Mouse (Mus musculus): ENCODE measurements around the gene Lhfpl2.

Lhfpl2 gene

GRCm38 (mm10) chr13:94098369-94099084 is 40.9 kb downstream of the Lhfpl2 start:
- DNase-seq (ENCODE audit: low read depth, low spot score), result no peak

GRCm38 (mm10) chr13:94099087-94099486 is 41.5 kb downstream of the Lhfpl2 start:
- no peak for DNase-seq (ENCODE audit: low read depth, low spot score)

- no peak for DNase-seq (ENCODE audit: low read depth, low spot score)
These were observed 42.8 kb downstream of the Lhfpl2 start for GRCm38 (mm10) chr13:94100361-94100760.

- DNase-seq (ENCODE audit: low read depth, low spot score), result no peak
These were observed 43.5 kb downstream of the Lhfpl2 start for GRCm38 (mm10) chr13:94101020-94101571.

GRCm38 (mm10) chr13:94104866-94105475 is 47.4 kb downstream of the Lhfpl2 start:
- DNase-seq (ENCODE audit: low read depth, low spot score), result no peak

- DNase-seq (ENCODE audit: low read depth, low spot score), result no peak
These were observed 48.8 kb downstream of the Lhfpl2 start for GRCm38 (mm10) chr13:94106431-94106830.

- DNase-seq (ENCODE audit: low read depth, low spot score), result no peak
These were observed 49.4 kb downstream of the Lhfpl2 start for GRCm38 (mm10) chr13:94106983-94107382.

- DNase-seq (ENCODE audit: low read depth, low spot score), result no peak
These were observed 53.0 kb downstream of the Lhfpl2 start for GRCm38 (mm10) chr13:94110556-94110955.

- DNase-seq (ENCODE audit: low read depth, low spot score), result no peak
These were observed 57.9 kb downstream of the Lhfpl2 start for GRCm38 (mm10) chr13:94115476-94115875.

GRCm38 (mm10) chr13:94116705-94117410 is 59.3 kb downstream of the Lhfpl2 start:
- DNase-seq (ENCODE audit: low read depth, low spot score), result no peak

GRCm38 (mm10) chr13:94117522-94117921 is 59.9 kb downstream of the Lhfpl2 start:
- DNase-seq (ENCODE audit: low read depth, low spot score), result no peak

GRCm38 (mm10) chr13:94118091-94118490 is 60.5 kb downstream of the Lhfpl2 start:
- DNase-seq (ENCODE audit: low read depth, low spot score), result no peak

- DNase-seq (ENCODE audit: low read depth, low spot score), result no peak
These were observed 61.7 kb downstream of the Lhfpl2 start for GRCm38 (mm10) chr13:94119309-94119708.

GRCm38 (mm10) chr13:94122703-94123592 is 65.4 kb downstream of the Lhfpl2 start:
- no peak for DNase-seq (ENCODE audit: low read depth, low spot score)

- DNase-seq (ENCODE audit: low read depth, low spot score), result no peak
These were observed 72.8 kb downstream of the Lhfpl2 start for GRCm38 (mm10) chr13:94130394-94130793.

- DNase-seq (ENCODE audit: low read depth, low spot score), result no peak
These were observed 73.5 kb downstream of the Lhfpl2 start for GRCm38 (mm10) chr13:94131135-94131534.

GRCm38 (mm10) chr13:94132187-94132995 is 74.8 kb downstream of the Lhfpl2 start:
- no peak for DNase-seq (ENCODE audit: low read depth, low spot score)

- no peak for DNase-seq (ENCODE audit: low read depth, low spot score)
These were observed 77.0 kb downstream of the Lhfpl2 start for GRCm38 (mm10) chr13:94134646-94135045.

GRCm38 (mm10) chr13:94135180-94135579 is 77.6 kb downstream of the Lhfpl2 start:
- no peak for DNase-seq (ENCODE audit: low read depth, low spot score)

- no peak for DNase-seq (ENCODE audit: low read depth, low spot score)
These were observed 82.3 kb downstream of the Lhfpl2 start for GRCm38 (mm10) chr13:94139713-94140445.

All from WW6 (cell line).